Mouse (Mus musculus): ENCODE data around the gene Klk1b26. TPM values are rescaled to one million over a fixed set of nuclear protein-coding genes. Genes with fewer than 3 reads are reported as not detected.

Gene Klk1b26
- polyA plus RNA-seq, 1 experiment from 2014 or later = not detected

Other genes with a start within 250 kb of the Klk1b26 start
- gene Klk12, start 243.3 kb upstream of the Klk1b26 start, polyA plus RNA-seq (2015; fragmentation: Nextera tagmentation; extraction: Ambion mirVana) = not detected in 2 replicates
- not detected in 2 replicates for gene Klk11, start 237.6 kb upstream of the Klk1b26 start, polyA plus RNA-seq (2015; fragmentation: Nextera tagmentation; extraction: Ambion mirVana)
- not detected in 2 replicates for gene Klk10, start 231.1 kb upstream of the Klk1b26 start, polyA plus RNA-seq (2015; fragmentation: Nextera tagmentation; extraction: Ambion mirVana)
- not detected in 2 replicates for gene Klk9, start 220.3 kb upstream of the Klk1b26 start, polyA plus RNA-seq (2015; fragmentation: Nextera tagmentation; extraction: Ambion mirVana)
- gene Klk8, start 214.6 kb upstream of the Klk1b26 start, polyA plus RNA-seq (2015; fragmentation: Nextera tagmentation; extraction: Ambion mirVana) = 4.8 and 5.5 TPM in 2 replicates
- not detected in 2 replicates for gene Klk7, start 200.9 kb upstream of the Klk1b26 start, polyA plus RNA-seq (2015; fragmentation: Nextera tagmentation; extraction: Ambion mirVana)
- gene Klk6, start 187.7 kb upstream of the Klk1b26 start, polyA plus RNA-seq (2015; fragmentation: Nextera tagmentation; extraction: Ambion mirVana) = not detected in 2 replicates
- gene Klk5, start 170.2 kb upstream of the Klk1b26 start, polyA plus RNA-seq (2015; fragmentation: Nextera tagmentation; extraction: Ambion mirVana) = not detected in 2 replicates
- gene Klk4, start 131.0 kb upstream of the Klk1b26 start, polyA plus RNA-seq (2015; fragmentation: Nextera tagmentation; extraction: Ambion mirVana) = 0.14 TPM in 1 of 2 replicates, not detected in the other
- gene Klk15, start 78.4 kb upstream of the Klk1b26 start, polyA plus RNA-seq (2015; fragmentation: Nextera tagmentation; extraction: Ambion mirVana) = not detected in 2 replicates
- not detected in 2 replicates for gene Klk1b8, start 61.5 kb upstream of the Klk1b26 start, polyA plus RNA-seq (2015; fragmentation: Nextera tagmentation; extraction: Ambion mirVana)
- not detected in 2 replicates for gene Klk1b1, start 45.4 kb upstream of the Klk1b26 start, polyA plus RNA-seq (2015; fragmentation: Nextera tagmentation; extraction: Ambion mirVana)
- gene Klk1b9, start 36.1 kb upstream of the Klk1b26 start, polyA plus RNA-seq (2015; fragmentation: Nextera tagmentation; extraction: Ambion mirVana) = not detected in 2 replicates
- gene Klk1b11, start 16.3 kb upstream of the Klk1b26 start, polyA plus RNA-seq (2015; fragmentation: Nextera tagmentation; extraction: Ambion mirVana) = not detected in 2 replicates
- not detected in 2 replicates for gene Klk1b27, start 40.1 kb downstream of the Klk1b26 start, polyA plus RNA-seq (2015; fragmentation: Nextera tagmentation; extraction: Ambion mirVana)
- gene Klk1b21, start 90.2 kb downstream of the Klk1b26 start, polyA plus RNA-seq (2015; fragmentation: Nextera tagmentation; extraction: Ambion mirVana) = not detected in 2 replicates
- gene Klk1b22, start 100.5 kb downstream of the Klk1b26 start, polyA plus RNA-seq (2015; fragmentation: Nextera tagmentation; extraction: Ambion mirVana) = not detected in 2 replicates
- not detected in 2 replicates for gene Klk1b16, start 124.6 kb downstream of the Klk1b26 start, polyA plus RNA-seq (2015; fragmentation: Nextera tagmentation; extraction: Ambion mirVana)
- gene Klk1b24, start 176.1 kb downstream of the Klk1b26 start, polyA plus RNA-seq (2015; fragmentation: Nextera tagmentation; extraction: Ambion mirVana) = not detected in 2 replicates
- not detected in 2 replicates for gene Klk1b3, start 186.0 kb downstream of the Klk1b26 start, polyA plus RNA-seq (2015; fragmentation: Nextera tagmentation; extraction: Ambion mirVana)
- not detected in 2 replicates for gene Klk1b4, start 195.3 kb downstream of the Klk1b26 start, polyA plus RNA-seq (2015; fragmentation: Nextera tagmentation; extraction: Ambion mirVana)
- gene Klk1b5, start 203.8 kb downstream of the Klk1b26 start, polyA plus RNA-seq (2015; fragmentation: Nextera tagmentation; extraction: Ambion mirVana) = not detected in 2 replicates
- not detected in 2 replicates for gene Klk1, start 213.2 kb downstream of the Klk1b26 start, polyA plus RNA-seq (2015; fragmentation: Nextera tagmentation; extraction: Ambion mirVana)
- gene Gm36864, start 224.0 kb downstream of the Klk1b26 start, polyA plus RNA-seq (2015; fragmentation: Nextera tagmentation; extraction: Ambion mirVana) = not detected in 2 replicates
- gene 1700028J19Rik, start 234.5 kb downstream of the Klk1b26 start, polyA plus RNA-seq (2015; fragmentation: Nextera tagmentation; extraction: Ambion mirVana) = 1.3 and 1.4 TPM in 2 replicates
- gene 2410002F23Rik, start 234.6 kb downstream of the Klk1b26 start, polyA plus RNA-seq (2015; fragmentation: Nextera tagmentation; extraction: Ambion mirVana) = 172 and 212 TPM in 2 replicates
- gene Acp4, start 245.2 kb downstream of the Klk1b26 start, polyA plus RNA-seq (2015; fragmentation: Nextera tagmentation; extraction: Ambion mirVana) = 0.14 and 0.21 TPM in 2 replicates
- gene Gm15517, start 249.3 kb downstream of the Klk1b26 start, polyA plus RNA-seq (2015; fragmentation: Nextera tagmentation; extraction: Ambion mirVana) = not detected in 2 replicates

Measured in forebrain, embryonic 13.5 days (tissue).